Mouse (Mus musculus) urinary bladder, postnatal 10 days (tissue): Measurements from ENCODE around the gene Mrtfa.

Source experiments
- DNase-seq: peaks from one replicate; pipeline ENCODE4 v3.0.0; 2022; ENCODE audit warnings: low spot score

Gene Mrtfa

DNA sequence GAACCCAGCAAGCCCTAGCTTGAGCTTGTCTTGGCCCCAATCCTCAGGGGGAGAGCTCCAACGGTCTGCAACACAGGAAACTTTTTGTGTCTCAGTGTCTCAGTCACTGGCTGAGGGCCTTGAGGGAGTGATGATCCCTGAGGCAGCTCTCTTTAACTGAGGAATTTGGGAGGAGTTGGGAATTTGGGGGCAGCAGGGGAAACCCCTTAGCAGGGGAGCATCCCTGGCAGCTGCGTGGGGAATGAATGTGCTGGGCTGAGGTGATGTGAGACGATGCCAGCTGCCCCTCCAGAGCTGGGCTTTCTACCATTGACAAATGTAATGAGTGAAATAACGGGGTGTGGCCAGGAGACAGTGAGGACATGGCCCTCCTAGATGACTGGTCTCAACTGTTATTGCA is 4.9 kb upstream of the Mrtfa start:
- no peak for DNase-seq

- no peak for DNase-seq
These were observed 4.2 kb upstream of the Mrtfa start for GRCm38 (mm10) chr15:81194791-81195190.

DNA sequence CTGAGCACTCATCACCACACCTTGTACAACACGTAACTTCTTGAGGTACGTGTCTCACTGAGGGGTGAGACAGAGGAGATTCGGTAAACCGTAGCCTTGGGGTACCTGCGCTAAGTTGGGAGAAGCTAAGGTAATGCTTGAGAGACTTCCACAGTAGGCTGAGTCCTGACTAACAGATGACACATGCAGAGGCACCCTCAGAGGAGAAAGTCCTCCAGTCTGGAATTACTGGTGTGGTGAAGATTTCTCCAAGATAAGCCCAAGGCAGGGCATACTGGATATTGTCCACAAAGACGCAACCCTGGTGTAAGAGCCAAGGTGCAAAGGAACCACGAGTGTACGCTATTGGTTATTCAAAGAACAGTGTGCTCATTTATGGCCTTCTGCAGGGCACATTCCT is 2.3 kb upstream of the Mrtfa start:
- DNase-seq = no peak

GRCm38 (mm10) chr15:81192316-81192715 is 1.8 kb upstream of the Mrtfa start:
- DNase-seq = no peak

- no peak for DNase-seq
These were observed 746 bp upstream of the Mrtfa start for GRCm38 (mm10) chr15:81191303-81191702.

GRCm38 (mm10) chr15:81190011-81190629 is 437 bp downstream of the Mrtfa start:
- DNase-seq = no peak

DNA sequence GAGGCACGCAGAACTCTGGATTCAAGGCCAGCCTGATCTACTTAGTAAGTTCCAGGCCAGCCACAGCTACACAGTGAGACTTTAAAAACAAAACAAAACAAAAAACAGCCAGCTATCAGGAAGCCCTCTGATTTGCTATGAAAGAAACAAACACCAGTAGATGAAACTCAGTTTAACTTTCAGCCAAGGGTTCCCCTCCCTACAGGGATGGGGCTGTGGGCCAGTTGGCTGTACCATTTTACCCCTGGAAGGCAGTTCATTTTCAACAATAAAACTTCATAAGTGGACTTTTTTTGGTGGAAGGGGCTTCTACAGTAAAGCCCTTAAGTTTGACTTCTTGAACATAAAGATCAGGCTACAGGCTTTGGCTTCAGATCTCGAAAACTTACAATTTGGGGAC is 1.5 kb downstream of the Mrtfa start:
- no peak for DNase-seq

DNA sequence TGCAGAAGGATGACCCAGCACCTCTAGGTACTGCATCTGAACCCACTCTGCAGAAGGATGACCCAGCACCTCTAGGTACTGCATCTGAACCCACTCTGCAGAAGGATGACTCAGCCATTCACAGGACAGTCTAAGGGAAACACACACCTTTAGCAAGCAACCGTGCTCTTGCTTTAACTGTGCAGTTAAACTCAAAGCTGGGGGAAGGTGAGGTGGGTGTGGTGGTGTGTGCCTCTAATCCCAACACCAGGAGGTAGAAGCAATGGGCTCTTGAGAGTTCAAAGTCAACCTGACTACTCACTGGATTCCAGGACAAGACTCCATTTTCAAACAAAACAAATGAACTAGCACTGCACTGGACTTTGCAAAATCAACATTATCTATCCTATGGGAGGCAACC is 5.6 kb downstream of the Mrtfa start:
- no peak for DNase-seq

- DNase-seq = no peak
These were observed 9.3 kb downstream of the Mrtfa start for GRCm38 (mm10) chr15:81181233-81181632.

DNA sequence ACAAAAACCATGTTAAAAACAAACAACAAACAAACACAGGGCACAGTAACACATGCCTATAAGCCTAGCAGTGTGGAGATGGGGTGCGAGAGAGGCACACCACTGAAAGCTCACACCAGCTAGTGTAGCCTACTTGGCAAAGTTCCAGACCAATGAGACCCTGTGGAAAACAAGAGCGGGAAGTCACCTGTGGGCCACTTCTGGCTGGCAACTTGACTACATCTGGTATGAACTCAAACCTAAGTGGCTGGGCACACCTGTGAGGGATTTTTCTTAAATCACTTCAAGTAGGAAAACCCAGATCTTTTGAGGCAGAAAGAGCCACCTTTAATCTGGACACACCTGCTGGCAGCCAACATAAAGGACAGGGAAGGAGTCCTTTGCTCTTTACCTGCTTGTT is 11.0 kb downstream of the Mrtfa start:
- no peak for DNase-seq

DNA sequence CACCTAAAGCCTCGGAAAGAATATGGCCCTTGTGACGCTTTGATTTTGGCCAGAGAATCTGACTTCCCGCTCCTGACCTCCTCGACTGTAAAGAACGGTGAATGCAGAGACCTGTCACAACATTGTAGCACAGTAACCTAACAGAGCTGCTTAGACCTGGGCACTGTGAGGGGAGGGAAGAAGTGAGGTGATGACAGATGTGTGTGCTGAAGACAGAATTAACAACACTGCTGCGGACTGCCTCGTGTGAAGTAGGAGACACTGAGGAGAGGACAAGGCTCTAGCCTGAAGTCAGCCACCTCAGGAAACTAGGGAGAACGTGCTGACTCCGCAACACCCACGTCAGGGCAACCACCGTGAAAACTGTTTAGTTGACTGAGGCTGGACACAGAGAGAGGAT is 11.9 kb downstream of the Mrtfa start:
- no peak for DNase-seq

DNA sequence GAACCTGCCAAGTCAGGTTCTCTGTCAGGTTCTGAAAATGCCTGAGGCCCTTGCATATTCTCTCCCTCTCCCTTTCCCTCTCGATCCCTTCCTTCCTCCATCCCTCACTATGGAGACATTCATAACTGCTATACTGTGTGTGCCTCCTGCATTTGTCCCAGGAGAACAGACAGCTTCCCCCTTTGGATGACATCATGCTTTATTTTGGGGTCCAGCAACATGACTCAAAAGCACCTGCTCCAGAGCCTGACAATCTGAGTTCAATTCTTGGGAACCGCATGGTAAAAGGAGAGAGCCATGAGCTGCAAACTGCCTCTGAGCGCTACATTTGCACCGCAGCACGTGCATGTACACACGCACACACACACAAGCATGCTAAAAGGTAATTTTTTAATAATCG is 12.7 kb downstream of the Mrtfa start:
- no peak for DNase-seq

- no peak for DNase-seq
These were observed 14.9 kb downstream of the Mrtfa start for GRCm38 (mm10) chr15:81175633-81176032.

DNA sequence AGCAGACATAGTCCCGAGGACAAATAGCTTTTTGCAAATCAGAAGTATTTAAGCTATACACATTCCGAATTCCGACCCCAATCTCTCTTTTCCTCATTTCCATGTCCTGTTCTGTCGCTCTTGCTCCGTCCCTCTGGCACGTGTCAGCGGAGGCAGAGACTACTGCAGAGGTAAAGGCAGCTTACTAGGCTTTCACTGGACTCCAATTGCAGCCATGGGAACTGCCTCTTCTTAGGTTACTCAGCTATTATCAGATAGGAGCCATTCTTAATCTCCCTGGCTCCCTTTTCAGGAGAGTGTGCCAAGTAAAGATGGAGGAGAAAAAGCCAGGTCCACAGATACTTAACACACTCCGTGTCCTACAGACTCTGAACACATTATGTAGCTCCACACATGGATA is 18.3 kb downstream of the Mrtfa start:
- DNase-seq = no peak

GRCm38 (mm10) chr15:81168735-81169134 is 21.8 kb downstream of the Mrtfa start:
- no peak for DNase-seq

DNA sequence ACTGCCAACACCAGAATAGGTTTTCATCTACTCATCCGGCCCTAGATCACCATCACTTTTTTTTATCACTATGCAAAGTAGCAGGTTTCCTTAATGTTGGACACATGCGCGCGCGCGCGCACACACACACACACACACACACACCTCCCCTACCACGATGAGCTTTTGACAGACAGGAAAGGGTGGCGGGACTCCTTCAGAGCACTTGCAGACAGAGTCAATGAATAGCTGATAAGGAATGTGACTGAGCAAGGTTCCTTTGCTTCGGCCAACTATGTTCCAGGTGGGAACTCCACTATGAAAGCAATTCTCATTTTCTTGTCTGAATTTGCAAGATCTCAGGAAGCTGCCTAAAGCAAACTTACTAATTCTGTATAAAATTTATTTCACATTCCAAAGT is 22.7 kb downstream of the Mrtfa start:
- DNase-seq = no peak

GRCm38 (mm10) chr15:81166291-81166690 is 24.3 kb downstream of the Mrtfa start:
- no peak for DNase-seq

- DNase-seq = no peak
These were observed 25.8 kb downstream of the Mrtfa start for GRCm38 (mm10) chr15:81164560-81165310.

DNA sequence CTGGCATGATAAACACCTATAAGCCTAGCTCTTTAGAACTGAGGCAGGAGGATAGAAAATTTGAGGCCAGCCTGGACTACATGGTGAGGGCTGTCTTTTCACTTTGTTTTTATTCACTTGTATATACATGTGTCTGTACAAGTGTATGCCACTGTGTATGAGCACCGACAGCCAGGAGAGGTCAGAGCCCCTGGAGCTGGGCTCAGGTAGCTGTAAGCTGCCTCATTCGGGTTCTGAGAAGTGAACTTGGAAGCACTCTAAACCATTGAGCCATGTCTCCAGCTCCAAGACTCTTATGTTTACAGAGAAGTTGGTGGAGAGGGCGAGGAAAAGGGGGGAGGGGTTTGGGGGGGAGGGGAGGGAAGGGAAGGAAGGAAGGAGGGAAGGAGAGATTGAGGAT is 29.0 kb downstream of the Mrtfa start:
- no peak for DNase-seq

- DNase-seq = no peak
These were observed 29.9 kb downstream of the Mrtfa start for GRCm38 (mm10) chr15:81160677-81161076.

DNA sequence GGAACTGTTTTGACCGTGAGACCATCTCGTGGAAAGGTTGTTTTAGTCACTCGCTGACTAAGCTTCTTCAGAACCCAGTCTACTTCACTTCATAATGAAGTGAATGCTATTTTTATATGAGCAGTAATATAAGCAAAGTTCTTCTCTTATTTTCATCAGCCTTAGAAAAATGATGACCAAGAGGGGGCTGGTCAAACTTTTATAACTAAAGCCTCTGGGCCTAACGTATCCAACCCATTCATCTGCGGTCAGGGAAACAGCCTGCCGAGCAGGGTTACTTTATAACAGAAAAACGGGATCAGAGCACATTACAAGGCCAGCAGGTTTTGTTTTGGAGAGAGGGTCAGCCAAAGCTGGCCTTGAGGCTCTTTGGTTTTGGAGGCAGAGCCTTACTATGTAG is 31.3 kb downstream of the Mrtfa start:
- no peak for DNase-seq

DNA sequence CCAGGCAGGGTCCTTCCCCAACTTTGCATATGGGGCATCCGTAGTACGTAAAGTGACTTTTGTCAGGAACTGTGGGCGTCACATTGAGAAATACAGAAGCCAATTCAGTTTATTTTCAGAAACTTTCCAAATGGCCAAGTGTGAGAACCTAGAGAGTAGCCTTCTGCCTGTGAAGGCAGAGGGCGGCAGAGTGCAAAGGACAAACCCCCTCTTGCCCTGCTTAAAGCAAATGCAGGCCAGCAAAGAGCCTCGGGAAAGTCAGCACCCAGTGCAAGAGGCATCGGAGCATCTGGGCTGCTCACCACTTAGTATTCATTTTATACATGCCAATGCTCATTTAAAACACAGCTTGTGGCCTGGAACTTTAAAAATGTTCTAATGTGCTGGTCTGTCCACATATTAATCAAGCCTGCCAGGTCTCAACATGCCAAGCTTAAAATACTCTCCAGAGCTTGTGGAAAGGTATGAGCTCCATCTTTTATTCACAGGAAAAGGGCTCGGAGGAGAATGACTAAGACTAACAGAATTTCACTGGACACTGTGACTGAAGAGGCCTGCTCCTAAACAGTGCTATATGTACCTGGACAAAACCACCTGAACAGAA is 31.9 kb downstream of the Mrtfa start:
- no peak for DNase-seq

GRCm38 (mm10) chr15:81156453-81156852 is 34.1 kb downstream of the Mrtfa start:
- no peak for DNase-seq

GRCm38 (mm10) chr15:81155845-81156244 is 34.7 kb downstream of the Mrtfa start:
- DNase-seq = no peak
